Mouse (Mus musculus) ovary, postnatal 14 days (tissue): ENCODE measurements at regions not wholly inside any gene's neighbourhood (a gene's known extent, or its start where the extent isn't known, plus 50 kb on each side); places are given as distances from the start of the nearest gene placed in this dataset.

ENCODE experiments used
- DNase-seq: peaks from one replicate; pipeline ENCODE4 v3.0.0; 2022; ENCODE audit warnings: low spot score

DNA sequence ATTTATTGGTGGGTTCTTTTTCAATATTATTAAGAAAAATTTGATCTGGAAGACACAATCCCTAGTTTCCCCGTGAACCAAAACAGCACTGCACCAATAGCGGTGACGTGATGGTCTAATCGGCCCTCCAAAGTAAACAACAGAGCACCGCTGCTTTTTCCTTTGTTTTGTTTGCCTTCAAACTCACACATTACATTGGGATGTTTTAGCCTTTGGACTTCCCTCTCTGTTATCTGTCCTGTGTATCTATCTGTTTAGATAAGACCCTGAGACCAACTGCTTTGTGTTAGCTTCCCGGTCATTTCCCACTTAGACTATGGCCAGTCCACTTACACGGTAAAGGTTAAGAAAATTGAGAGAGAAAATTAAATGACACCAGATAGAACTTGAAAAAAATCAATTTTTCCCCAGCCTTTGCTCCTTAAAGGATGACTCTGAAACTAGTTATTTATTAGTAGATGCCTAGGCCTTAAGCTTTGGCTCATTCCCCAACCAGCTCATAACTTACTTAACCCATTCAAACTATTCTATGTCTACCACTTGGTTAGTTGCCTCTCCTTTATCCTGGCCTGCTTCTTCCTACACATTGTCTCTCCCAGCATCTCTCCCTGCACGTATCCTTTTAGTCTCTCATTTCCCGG lies 257.0 kb upstream of the Lyplal1 start:
- DNase-seq = no peak

DNA sequence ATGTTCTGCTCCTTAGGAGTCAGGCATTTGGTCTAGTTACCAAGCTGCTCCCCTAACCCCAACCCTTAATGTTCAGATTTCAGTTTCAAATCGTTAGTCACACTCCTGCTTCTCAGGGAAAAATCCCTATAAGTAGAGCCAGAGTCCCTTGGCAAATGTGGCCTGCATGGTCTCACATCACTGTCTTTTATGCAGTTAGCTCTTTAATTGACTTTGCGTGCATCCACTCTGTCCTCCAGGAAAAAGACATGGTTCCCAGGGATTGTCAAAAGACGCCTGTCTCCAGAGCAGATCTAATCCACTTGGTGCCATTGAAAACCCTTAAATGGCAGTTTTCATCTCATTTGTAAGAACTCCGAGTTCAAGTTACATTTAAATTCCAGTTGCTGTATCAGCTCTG lies 256.3 kb upstream of the Lyplal1 start:
- no peak for DNase-seq

DNA sequence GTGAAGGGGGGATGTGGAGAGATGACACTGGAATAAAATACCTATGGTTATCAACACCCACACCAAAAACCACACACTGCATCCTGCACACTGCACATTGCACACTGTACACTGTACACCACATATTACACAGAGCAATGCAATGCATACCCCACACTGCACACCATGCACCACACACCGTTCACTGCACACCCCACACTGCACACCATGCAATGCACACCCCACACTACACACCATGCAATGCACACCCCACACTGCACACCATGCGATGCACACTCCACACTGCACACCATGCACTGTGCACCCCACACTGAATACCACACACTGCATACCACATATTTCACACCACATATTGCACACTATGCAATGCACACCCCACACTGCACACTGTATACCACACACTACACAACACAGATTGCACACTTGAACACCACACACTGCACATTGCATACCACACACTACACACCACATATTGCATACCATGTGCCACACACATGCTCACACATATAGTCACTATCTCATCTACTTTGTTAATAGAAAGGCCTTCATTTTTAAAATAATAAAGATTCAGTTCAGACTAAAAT lies 255.8 kb upstream of the Lyplal1 start:
- DNase-seq = no peak

GRCm38 (mm10) chr1:186363356-186363755 lies 246.2 kb upstream of the Lyplal1 start:
- no peak for DNase-seq

DNA sequence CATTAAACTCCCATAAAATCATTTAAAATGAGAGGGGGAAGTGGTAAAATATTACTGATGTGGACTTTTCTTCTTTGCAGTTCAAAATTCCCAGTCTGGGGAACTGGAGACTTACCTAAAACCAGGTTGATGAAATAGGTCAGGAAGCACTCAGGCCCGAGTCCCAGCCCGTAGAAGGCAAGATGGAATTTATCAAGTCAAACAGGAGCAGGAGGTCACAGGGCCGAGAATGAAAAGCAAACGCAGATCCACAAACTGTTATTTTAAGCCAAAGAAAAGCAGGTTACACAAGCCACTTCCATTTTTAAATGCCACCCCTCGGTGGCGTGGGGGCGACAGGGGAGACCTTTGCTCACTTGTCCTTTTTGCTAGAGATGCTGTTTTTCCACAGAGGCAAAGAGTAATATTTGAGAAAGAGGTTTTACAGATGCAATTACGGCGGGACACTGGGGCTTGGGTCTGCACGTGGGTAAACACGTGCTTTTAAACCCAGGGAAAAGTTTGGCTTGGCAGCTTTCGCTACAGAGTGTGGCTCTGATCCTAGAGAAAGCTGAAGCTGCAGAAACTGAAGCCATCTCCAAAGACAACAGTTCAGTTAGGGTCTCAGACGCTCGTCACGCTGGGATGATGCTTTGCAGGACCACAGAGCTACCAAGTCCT lies 241.0 kb upstream of the Lyplal1 start:
- DNase-seq = no peak

DNA sequence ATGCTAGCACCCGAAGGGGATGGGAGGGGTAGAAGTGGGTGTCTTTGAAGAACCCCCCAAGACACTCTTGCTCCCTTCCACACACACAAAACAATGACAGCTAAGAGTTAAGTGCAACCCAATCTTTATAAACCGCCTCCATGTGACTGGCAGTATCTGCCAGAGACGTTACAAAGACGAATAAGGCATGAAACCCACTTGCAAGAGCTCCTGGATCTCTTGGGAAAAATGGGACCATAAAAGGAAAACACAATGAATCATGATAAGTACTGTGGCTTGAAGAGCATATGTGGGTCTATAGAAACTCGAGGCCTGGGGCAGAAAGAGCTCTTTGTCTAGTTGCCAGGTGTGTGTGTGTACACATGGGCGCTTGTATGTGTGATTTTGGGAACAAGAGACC lies 237.6 kb upstream of the Lyplal1 start:
- no peak for DNase-seq

- no peak for DNase-seq
These were observed 237.0 kb upstream of the Lyplal1 start for GRCm38 (mm10) chr1:186354072-186354471.

GRCm38 (mm10) chr1:186350381-186350780 lies 233.3 kb upstream of the Lyplal1 start:
- no peak for DNase-seq

- DNase-seq = no peak
These were observed 232.9 kb upstream of the Lyplal1 start for GRCm38 (mm10) chr1:186349966-186350365.

GRCm38 (mm10) chr1:186347413-186348147 lies 230.5 kb upstream of the Lyplal1 start:
- no peak for DNase-seq

GRCm38 (mm10) chr1:186345449-186345848 lies 228.3 kb upstream of the Lyplal1 start:
- DNase-seq = no peak

GRCm38 (mm10) chr1:186342931-186343506 lies 225.9 kb upstream of the Lyplal1 start:
- DNase-seq = no peak

DNA sequence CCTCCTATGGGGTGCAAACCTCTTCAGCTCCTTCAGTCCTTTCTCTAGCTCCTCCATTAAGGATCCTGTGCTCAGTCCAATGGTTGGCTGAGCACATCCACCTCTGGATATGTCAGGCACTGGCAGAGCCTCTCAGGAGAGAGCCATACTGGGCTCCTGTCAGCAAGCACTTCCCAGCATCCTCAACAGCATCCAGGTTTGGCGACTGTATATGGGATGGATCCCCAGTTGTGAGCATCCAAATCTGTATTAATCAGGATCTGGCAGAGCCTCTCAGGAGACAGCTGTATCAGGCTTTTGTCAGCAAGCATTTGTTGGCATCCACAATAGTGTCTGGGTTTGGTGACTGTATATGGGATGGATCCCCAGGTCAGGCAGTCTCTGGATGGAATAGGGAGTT lies 225.3 kb upstream of the Lyplal1 start:
- DNase-seq = no peak

DNA sequence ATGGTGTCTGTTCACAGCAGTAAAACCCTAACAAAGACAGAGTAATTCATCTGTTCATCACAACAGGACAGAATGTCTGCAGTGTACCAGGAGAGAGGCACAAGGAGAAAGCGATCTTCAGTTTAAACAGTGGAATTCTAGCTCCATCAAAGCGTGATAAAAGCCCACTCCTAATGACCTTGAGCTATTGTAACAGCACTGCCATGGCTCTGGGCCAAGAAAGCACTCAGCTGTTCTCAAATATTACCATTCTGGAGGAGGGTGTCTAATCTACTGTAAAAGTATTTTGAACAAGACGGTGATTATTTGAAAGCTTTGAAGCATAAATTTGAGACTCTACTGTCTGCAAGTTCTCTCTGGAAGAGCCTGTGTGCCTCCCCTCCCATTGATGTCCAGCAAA lies 224.8 kb upstream of the Lyplal1 start:
- no peak for DNase-seq

GRCm38 (mm10) chr1:186340701-186341100 lies 223.6 kb upstream of the Lyplal1 start:
- no peak for DNase-seq

GRCm38 (mm10) chr1:186317285-186317684 lies 200.2 kb upstream of the Lyplal1 start:
- DNase-seq = no peak

GRCm38 (mm10) chr1:186314180-186314579 lies 197.1 kb upstream of the Lyplal1 start:
- DNase-seq = no peak

GRCm38 (mm10) chr1:186312698-186313097 lies 195.6 kb upstream of the Lyplal1 start:
- no peak for DNase-seq

GRCm38 (mm10) chr1:186312008-186312407 lies 194.9 kb upstream of the Lyplal1 start:
- DNase-seq = no peak

GRCm38 (mm10) chr1:186307627-186308026 lies 190.5 kb upstream of the Lyplal1 start:
- no peak for DNase-seq

- no peak for DNase-seq
These were observed 180.4 kb upstream of the Lyplal1 start for GRCm38 (mm10) chr1:186297464-186297863.

- no peak for DNase-seq
These were observed 178.1 kb upstream of the Lyplal1 start for GRCm38 (mm10) chr1:186295201-186295600.

GRCm38 (mm10) chr1:186294635-186295034 lies 177.5 kb upstream of the Lyplal1 start:
- no peak for DNase-seq
